Mouse (Mus musculus) midbrain, embryonic 15.5 days (tissue): Measurements from ENCODE around the gene Rprd1b. TPM values are rescaled to one million over a fixed set of nuclear protein-coding genes. Genes with fewer than 3 reads are reported as not detected.
A peak's percentile ranks its signal among the peaks of the same experiment; 100 is the strongest.

ENCODE experiments used
- ATAC-seq: fragments of 200-750 bp; cut with Nextera tagmentation; replicated peaks from 2 replicates; pipeline ENCODE4 v1.8.0; 2017; ENCODE audit warnings: moderate TSS enrichment
- H3K27ac ChIP-seq: fragments of 300-500 bp; sonication (generic); 2 replicates; pipeline ENCODE4 v1.5.1; 2015; ENCODE audit warnings: mild to moderate bottlenecking, inconsistent platforms
- H3K27me3 ChIP-seq: fragments of 300-500 bp; sonication (generic); replicated peaks from 2 replicates; pipeline ENCODE4 v1.6.1; 2015; ENCODE audit warnings: inconsistent platforms
- H3K36me3 ChIP-seq: fragments of 300-500 bp; sonication (generic); replicated peaks from 2 replicates; pipeline ENCODE4 v1.6.1; 2015; ENCODE audit warnings: inconsistent platforms
- H3K4me1 ChIP-seq: fragments of 300-500 bp; sonication (generic); 2 replicates; pipeline ENCODE4 v1.6.1; 2015; ENCODE audit warnings: inconsistent platforms
- H3K4me2 ChIP-seq: fragments of 300-500 bp; sonication (generic); 2 replicates; pipeline ENCODE4 v1.6.1; 2015; ENCODE audit warnings: inconsistent platforms, mild to moderate bottlenecking, moderate library complexity
- H3K4me3 ChIP-seq: fragments of 300-500 bp; sonication (generic); 2 replicates; pipeline ENCODE4 v1.5.1; 2015; ENCODE audit warnings: mild to moderate bottlenecking, inconsistent platforms
- H3K9ac ChIP-seq: fragments of 300-500 bp; sonication (generic); 2 replicates; pipeline ENCODE4 v1.6.1; 2015; ENCODE audit warnings: mild to moderate bottlenecking, inconsistent platforms
- H3K9me3 ChIP-seq: fragments of 300-500 bp; sonication (generic); 2 replicates; pipeline ENCODE4 v1.6.1; 2016; ENCODE audit warnings: inconsistent platforms
- WGBS: fragments of 180-500 bp; shearing (Covaris S2); methylation state at CpG from one replicate; pipeline ENCODE4 v1.1.7; 2015; ENCODE audit warnings: mixed read lengths; 5-methylcytosine and 5-hydroxymethylcytosine counted together
- polyA plus RNA-seq: library from polyadenylated mRNA; unstranded; fragments of >200 nt; fragmentation: Nextera tagmentation; extraction: Ambion mirVana; gene quantifications from 2 replicates; pipeline ENCODE4 v1.2.1, GENCODE M21; 2015

The Rprd1b gene
- polyA plus RNA-seq, 1 experiment from 2014 or later, result 34.7 TPM

DNA sequence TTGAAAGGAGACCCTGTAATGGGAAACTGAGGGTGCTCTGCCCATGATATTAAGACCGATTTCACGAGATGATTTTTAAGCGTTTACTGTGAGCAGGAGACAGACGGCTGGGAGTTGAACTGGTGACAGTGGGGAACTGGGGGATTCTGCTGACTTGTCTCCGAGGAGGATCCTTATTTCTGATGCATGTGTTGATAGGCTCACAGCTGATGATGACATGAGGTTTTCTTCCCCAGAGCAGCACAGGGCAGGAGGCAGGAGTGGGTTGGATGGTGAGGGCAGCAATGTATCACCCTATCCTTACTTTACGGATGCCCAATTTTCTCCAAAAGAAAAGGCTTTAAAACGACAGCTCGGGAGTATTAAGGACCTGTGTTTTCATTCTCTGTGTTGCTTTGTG lies 116.0 kb downstream of the Rprd1b start:
- Histone ChIP-seq H3K4me3 (no peak overlapping the region), H3K36me3 (no peaks in the 10 kb centered on the region), H3K4me1 (peaks cover 9% of the 10 kb centered on the region; the same call in 1 of the 2 replicates), H3K9ac (no peak overlapping the region), H3K27me3 (peaks cover 5% of the 10 kb centered on the region; the same call in 1 of the 2 replicates), H3K4me2 (no peak overlapping the region), H3K9me3 (no peaks in the 10 kb centered on the region), H3K27ac (no peak overlapping the region)
- 43% methylated on average over 8 of the region's 8 CpGs for WGBS
- no peak for ATAC-seq

DNA sequence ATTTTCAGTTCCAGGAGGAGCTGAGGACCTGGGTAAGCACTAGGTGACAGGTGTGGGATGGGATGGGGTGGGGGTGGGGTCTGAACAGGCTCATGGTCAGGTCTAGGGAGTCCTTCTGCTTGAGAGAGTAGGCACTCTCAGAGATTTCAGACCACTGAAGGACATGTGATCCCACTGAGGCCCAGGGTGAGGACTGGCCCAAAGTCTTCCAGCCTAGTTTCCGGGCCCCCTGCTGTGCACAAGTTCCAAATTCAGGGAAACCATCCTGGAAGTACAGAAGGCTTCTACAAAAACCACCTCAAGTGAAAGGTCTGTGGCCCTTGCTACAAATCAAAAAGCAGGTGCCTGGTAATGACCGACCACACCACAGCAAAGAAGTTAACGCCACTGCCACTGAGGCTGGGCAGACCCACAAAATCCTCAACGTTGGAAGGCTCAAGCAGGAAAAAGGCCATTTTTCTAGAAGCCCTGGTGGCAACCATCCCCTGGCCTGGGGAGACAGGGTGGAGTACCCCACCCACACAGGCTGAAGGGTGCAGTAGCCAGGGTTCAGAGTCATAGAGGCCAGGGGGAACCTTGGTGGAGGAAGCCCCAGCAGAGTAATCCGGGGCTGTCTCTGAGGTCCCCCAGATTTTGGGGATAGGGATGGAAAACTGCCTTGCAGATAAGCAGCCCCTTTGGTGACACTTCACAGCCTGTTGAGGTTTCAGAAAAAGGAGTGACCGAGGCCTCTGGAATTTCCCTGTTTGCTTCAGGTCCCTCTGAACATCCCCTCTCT lies 116.6 kb downstream of the Rprd1b start:
- H3K27me3 ChIP-seq, result peaks cover 5% of the 10 kb centered on the region; the same call in 1 of the 2 replicates
- H3K4me3 ChIP-seq, result no peak overlapping the region
- H3K27ac ChIP-seq, result no peak overlapping the region
- 93% methylated on average over 6 of the region's 6 CpGs for WGBS
- H3K36me3 ChIP-seq, result no peaks in the 10 kb centered on the region
- H3K4me2 ChIP-seq, result no peak overlapping the region
- H3K4me1 ChIP-seq, result peaks cover 6% of the 10 kb centered on the region; the same call in 1 of the 2 replicates
- no peak for ATAC-seq
- H3K9me3 ChIP-seq, result no peaks in the 10 kb centered on the region
- no peak overlapping the region for H3K9ac ChIP-seq

DNA sequence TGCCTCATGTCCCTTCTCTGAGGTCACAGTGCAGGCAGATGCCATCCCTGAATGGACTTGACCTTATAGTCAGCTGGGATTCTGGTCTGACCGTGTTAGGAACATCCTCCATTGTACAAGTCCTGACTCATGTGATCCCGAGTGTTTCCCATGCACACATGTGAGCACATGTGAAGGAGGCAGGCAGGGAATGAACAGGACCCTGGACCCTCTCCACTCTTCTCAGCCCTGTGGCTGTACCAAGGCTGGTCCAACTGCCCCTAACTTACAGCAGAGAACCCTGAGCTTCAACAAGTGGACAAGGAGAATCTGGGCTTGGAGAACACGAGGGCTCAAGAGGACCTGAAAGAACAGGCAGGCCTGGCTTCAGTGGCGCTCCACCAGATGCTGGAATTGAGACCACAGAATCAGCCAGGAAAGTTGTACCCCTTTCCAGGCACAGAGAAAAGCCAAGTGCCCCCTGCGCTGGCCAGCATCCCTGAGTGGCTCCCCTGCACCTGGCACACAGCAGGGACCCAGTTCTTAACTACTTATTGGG lies 117.3 kb downstream of the Rprd1b start:
- 74% methylated on average over 5 of the region's 5 CpGs for WGBS
- Histone ChIP-seq H3K9ac (no peak overlapping the region), H3K4me2 (no peak overlapping the region), H3K36me3 (no peaks in the 10 kb centered on the region), H3K4me1 (peaks cover 6% of the 10 kb centered on the region; the same call in 1 of the 2 replicates), H3K27me3 (peaks cover 5% of the 10 kb centered on the region; the same call in 1 of the 2 replicates), H3K4me3 (no peak overlapping the region), H3K27ac (no peak overlapping the region), H3K9me3 (no peaks in the 10 kb centered on the region)
- no peak for ATAC-seq

DNA sequence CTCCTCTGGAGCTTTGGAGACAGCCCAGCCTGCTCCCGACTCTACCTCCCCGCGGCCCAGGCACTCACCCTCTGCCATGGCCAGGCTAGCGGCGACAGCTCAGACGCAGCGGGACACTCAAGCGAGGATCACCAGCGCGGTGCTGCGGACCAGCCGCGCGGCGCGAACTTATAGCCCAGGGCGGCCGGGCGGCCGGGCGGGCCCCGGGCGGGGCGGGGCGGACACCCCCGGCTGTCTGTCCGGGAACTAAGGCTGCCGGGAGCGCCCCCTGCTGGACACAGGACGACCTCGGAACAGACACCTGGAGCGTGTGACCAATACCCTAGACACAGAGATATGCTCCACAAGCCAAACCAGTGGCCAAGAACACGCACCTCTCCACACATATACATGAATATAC lies 117.9 kb downstream of the Rprd1b start, which contains the start of gene Tgm2:
Gene Tgm2, minus strand, starts transcription at position 214 of the 400 bp plus-strand sequence.
- peak within 1 kb of the TSS; percentile 24 for H3K4me3 ChIP-seq
- peak within 1 kb of the TSS; percentile 51 for H3K4me2 ChIP-seq
- no peaks in the 10 kb centered on the region for H3K36me3 ChIP-seq
- H3K27ac ChIP-seq, result no peak within 1 kb of the TSS
- peaks cover 5% of the 10 kb centered on the region; the same call in 1 of the 2 replicates for H3K27me3 ChIP-seq
- no peak within 1 kb of the TSS for H3K9ac ChIP-seq
- WGBS, result 1% methylated on average over 33 of the region's 33 CpGs
- 0 out of 2 replicates have a peak, but pooled peaks have one; percentile 48 for ATAC-seq
- peaks cover 6% of the 10 kb centered on the region; the same call in 1 of the 2 replicates for H3K4me1 ChIP-seq
- no peaks in the 10 kb centered on the region for H3K9me3 ChIP-seq

DNA sequence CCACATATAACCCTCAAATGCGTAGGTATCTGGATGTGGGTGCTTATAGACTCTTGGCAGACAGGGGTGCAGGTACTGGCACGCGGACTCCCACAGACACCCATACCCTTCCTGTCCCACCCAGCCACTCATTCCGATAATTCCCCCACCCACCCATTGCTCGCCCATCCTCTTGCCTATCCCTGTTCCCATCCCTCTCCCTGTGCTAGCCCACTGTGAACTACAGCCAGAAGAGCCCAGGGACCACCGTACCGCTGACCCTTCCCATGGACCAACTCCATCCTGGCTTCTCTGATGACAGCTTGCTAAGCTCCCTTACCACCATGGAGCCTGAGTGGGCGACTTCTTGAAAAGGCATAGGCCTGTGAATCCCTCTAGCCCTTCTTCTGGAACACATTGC lies 118.7 kb downstream of the Rprd1b start:
- Histone ChIP-seq H3K27me3 (peaks cover 5% of the 10 kb centered on the region; the same call in 1 of the 2 replicates), H3K4me3 (no peak overlapping the region), H3K9ac (no peak overlapping the region), H3K27ac (no peak overlapping the region), H3K36me3 (no peaks in the 10 kb centered on the region), H3K9me3 (no peaks in the 10 kb centered on the region), H3K4me2 (no peak overlapping the region), H3K4me1 (peaks cover 6% of the 10 kb centered on the region; the same call in 1 of the 2 replicates)
- ATAC-seq, result no peak
- WGBS, result 94% methylated on average over 8 of the region's 8 CpGs

DNA sequence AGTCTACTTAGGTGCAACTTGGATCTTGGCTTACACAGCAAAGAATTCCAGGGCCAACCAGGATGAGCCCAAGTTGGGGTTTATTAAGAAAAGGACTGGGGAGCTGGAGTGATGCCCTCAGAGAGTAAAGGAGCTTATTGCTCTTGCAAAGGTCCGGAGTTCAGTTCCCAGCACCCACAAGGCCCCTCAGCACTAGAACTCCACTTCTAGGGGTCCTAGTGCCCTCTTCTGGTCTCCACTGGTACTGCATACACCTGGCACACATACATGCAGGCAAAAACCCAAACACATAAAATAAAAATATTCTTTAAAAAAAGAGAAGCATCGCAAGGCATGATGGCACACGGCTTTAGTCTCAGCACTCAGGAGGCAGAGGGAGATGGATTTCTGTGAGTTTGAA lies 122.8 kb downstream of the Rprd1b start:
- WGBS, result 97% methylated on average over 3 of the region's 3 CpGs

DNA sequence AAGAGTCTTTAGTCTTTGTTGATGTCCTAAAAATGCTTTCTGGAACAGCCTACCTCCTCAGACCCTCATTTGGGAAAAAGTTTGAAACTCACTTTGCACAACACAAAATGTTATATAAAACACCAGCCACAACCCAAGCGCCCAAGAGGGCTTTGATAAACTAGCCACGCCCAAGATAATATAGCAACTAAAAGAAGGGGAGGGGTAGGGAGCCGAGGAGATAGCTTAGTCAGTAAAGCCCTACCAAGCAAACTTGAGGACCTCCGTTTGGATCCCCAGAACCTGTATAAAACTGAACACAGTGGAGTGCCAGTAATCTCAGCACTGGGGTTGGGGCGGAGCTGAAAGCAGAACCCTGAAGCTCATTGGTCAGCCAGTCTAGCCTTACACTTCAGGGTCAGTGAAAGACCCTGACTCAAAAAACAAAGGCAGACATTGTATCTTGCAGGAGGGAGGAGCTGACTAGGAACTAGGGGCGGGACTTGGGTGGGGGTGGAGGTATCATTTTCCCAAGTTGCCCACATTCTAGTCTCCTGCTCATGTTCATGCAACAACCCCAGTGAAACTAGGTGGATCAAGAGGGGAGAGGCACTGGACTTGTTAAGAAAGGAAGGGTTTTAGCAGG lies 124.5 kb downstream of the Rprd1b start:
- no peak overlapping the region for H3K9ac ChIP-seq
- H3K9me3 ChIP-seq, result no peaks in the 10 kb centered on the region
- no peak overlapping the region for H3K4me3 ChIP-seq
- peaks cover 9% of the 10 kb centered on the region for H3K4me1 ChIP-seq
- 29% methylated on average over 6 of the region's 6 CpGs for WGBS
- no peak overlapping the region for H3K27ac ChIP-seq
- H3K36me3 ChIP-seq, result no peaks in the 10 kb centered on the region
- no peak overlapping the region for H3K4me2 ChIP-seq
- no peaks in the 10 kb centered on the region for H3K27me3 ChIP-seq
- no peak for ATAC-seq

More for the DNA sequence above, 122.8 kb downstream of the Rprd1b start:
- peaks cover 12% of the 10 kb centered on the region for H3K4me1 ChIP-seq
- no peak overlapping the region for H3K27ac ChIP-seq
- no peak overlapping the region for H3K9ac ChIP-seq
- H3K4me2 ChIP-seq, result no peak overlapping the region
- no peaks in the 10 kb centered on the region for H3K9me3 ChIP-seq
- H3K36me3 ChIP-seq, result no peaks in the 10 kb centered on the region
- peaks cover 2% of the 10 kb centered on the region; the same call in 1 of the 2 replicates for H3K27me3 ChIP-seq
- H3K4me3 ChIP-seq, result no peak overlapping the region
- ATAC-seq, result no peak

DNA sequence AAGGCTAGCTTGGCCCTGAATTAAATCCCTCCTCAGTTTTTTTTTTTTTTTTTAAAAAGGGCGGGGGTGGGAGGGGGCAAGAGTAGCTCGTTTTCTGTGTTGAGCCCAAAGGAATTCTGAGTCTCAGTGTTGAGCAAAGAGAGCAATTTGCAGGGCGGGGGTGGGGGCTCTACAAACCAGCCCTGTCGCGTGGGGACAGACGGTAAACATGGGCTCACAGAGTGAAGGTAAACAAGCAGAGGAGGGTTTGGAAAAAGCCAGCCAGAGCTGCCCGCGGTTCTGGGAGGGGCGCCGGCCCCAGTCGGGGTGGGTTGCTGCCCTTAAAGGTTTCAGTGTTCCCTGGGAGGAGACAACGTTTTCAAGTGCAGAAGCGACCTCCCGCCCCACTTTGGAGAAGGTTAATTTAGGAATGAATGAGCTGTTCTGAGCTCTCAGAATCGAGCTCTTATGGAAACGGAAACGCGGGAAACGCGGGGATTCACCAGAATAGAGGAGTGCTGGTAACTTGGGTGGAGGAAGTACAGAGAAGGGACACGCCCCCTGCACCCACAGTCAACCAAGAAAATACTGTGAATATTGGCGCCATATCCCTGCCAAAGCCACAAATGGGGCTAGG lies 125.5 kb downstream of the Rprd1b start:
- Histone ChIP-seq H3K36me3 (no peaks in the 10 kb centered on the region), H3K4me2 (peak overlapping the region; percentile 58), H3K9me3 (no peaks in the 10 kb centered on the region), H3K4me1 (peaks cover 9% of the 10 kb centered on the region), H3K27me3 (no peaks in the 10 kb centered on the region), H3K4me3 (peak overlapping the region; percentile 34), H3K27ac (no peak overlapping the region), H3K9ac (peak overlapping the region; percentile 40)
- 1% methylated on average over 22 of the region's 22 CpGs for WGBS
- ATAC-seq, result no peak; the same call in 1 of the 2 replicates

DNA sequence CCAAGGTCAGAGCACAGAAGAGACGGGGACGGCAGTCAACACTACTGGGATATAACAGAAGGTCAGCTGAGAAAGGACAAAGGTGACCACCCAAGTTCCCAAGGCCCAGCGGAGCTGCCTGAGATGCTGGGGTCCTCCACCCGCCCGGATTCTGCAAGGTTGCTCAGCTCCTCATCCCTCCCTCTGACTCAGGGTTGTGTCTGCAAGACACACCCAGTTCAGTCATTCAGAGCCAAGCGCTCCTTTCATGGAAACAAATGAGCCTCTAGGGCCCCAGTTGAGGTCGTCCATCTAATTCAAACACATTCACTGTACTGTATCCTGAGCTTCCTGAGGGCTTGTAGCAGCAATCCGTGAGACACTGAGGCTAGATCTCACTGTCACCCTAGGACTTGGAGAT lies 126.3 kb downstream of the Rprd1b start:
- WGBS, result 65% methylated on average over 8 of the region's 8 CpGs

DNA sequence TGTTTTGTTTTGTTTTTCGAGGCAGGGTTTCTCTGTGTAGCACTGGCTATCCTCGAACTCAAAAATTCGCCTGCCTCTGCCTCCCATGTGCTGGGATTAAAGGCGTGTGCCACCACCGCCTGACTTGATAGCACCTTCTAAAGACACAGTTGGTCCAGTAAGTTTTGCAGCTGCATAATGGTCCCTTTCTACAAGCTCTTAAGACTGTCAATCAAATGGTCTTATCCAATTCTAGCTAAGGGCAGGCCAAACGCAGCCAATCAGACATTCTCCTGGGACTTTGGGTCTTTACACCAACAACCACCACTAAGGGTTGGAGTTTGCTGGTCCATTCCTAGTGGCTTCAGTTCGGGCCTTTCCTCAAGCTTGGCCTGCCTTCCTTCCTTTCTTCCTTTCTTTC lies 126.8 kb downstream of the Rprd1b start:
- no peaks in the 10 kb centered on the region for H3K36me3 ChIP-seq

More for the DNA sequence above, 126.3 kb downstream of the Rprd1b start:
- no peak for ATAC-seq
- Histone ChIP-seq H3K27ac (no peak overlapping the region), H3K9ac (no peak overlapping the region), H3K4me1 (peaks cover 9% of the 10 kb centered on the region), H3K27me3 (no peaks in the 10 kb centered on the region), H3K9me3 (no peaks in the 10 kb centered on the region), H3K36me3 (no peaks in the 10 kb centered on the region), H3K4me2 (no peak overlapping the region), H3K4me3 (no peak overlapping the region)

DNA sequence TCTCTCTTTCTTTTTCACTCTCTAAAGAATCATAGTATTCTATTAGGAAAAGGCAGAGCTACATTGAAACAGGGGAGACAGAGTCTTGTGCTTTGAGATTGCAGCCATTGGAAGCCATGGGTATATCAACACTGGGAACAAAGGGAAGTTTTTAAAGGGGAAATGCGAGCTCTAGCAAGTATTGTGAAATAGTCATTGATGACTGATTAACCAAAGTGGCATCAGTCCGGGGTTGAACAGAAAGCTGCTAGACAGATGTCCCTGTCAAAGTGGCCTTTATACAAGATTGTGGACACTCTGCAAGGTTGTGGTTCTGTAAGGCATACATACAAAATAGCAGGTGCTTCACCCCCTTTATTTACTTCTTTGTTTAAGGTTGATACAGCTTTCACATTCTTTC lies 127.3 kb downstream of the Rprd1b start:
- 77% methylated on average over 2 of the region's 2 CpGs for WGBS
- H3K9me3 ChIP-seq, result no peaks in the 10 kb centered on the region
- H3K36me3 ChIP-seq, result no peaks in the 10 kb centered on the region
- no peak for ATAC-seq
- peaks cover 9% of the 10 kb centered on the region for H3K4me1 ChIP-seq
- no peak overlapping the region for H3K4me2 ChIP-seq
- H3K27me3 ChIP-seq, result no peaks in the 10 kb centered on the region
- no peak overlapping the region for H3K9ac ChIP-seq
- H3K4me3 ChIP-seq, result no peak overlapping the region
- no peak overlapping the region for H3K27ac ChIP-seq

More for the DNA sequence above, 126.8 kb downstream of the Rprd1b start:
- Histone ChIP-seq H3K4me1 (peaks cover 9% of the 10 kb centered on the region), H3K27me3 (no peaks in the 10 kb centered on the region), H3K9ac (no peak overlapping the region), H3K27ac (no peak overlapping the region), H3K4me3 (no peak overlapping the region), H3K4me2 (no peak overlapping the region), H3K9me3 (no peaks in the 10 kb centered on the region)
- ATAC-seq, result no peak
- WGBS, result 88% methylated on average over 7 of the region's 7 CpGs

DNA sequence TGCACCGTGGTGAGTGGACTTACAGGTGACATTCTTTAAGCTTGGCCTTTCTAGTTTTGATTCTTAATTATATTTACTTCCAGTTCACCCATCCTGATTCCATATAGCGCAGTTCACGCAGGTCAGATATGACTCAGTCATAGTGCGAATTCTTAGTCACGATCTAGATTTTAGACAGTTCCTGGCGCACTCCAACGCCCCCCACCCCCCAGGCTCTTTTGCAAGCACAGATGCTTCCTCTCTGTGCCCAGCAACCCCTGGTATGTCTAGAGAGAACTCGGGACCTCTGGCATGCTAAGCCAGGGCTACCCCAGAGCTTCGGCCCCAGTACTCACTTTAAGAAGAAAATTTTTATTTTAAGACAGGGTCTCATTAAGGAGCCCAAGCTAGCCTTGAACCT lies 128.2 kb downstream of the Rprd1b start:
- ATAC-seq, result no peak
- H3K27me3 ChIP-seq, result no peaks in the 10 kb centered on the region
- WGBS, result 88% methylated on average over 9 of the region's 9 CpGs
- no peak overlapping the region for H3K27ac ChIP-seq
- peaks cover 9% of the 10 kb centered on the region for H3K4me1 ChIP-seq
- H3K36me3 ChIP-seq, result no peaks in the 10 kb centered on the region
- no peak overlapping the region for H3K9ac ChIP-seq
- no peaks in the 10 kb centered on the region for H3K9me3 ChIP-seq
- H3K4me2 ChIP-seq, result no peak overlapping the region
- no peak overlapping the region for H3K4me3 ChIP-seq
